Mouse (Mus musculus): Measurements from ENCODE around the gene Pi4ka.
A peak's percentile ranks its signal among the peaks of the same experiment; 100 is the strongest.

The Pi4ka gene

DNA sequence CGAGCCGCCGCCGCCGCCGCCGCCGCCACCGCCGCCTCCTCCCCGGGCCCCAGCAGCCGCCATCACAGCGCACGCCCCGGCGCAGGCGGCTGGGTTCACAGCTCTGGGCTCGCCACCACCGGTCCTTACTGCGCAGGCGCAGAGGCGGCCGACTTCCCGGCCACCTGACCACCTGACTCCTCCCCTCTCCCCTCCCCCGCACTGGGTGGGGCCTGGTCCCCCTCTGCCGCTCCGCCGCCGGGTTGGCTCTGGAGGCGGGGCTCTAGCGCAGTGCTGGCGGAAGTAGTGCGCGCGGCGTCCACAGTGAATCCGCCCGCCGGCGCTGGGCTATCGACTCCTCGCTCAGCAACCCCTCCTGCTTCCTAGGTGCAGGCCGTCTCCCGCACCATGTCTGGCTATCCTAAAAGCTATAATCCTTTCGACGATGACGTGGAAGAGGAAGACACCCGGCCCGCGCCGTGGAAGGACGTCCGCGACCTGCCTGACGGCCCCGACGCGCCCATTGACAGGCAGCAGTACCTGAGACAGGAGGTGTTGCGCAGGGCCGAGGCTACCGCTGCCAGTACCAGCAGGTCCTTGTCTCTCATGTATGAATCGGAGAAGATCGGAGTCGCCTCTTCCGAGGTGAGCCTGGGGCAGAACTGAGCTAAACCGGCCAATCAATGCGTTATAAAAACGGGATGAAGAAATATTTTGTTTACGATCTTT is at the start of gene Pi4ka, which contains the start of gene Snap29:
Gene Pi4ka (minus strand): TSS at position 579 of the 708 bp plus-strand sequence.
Gene Snap29 (plus strand): TSS at position 251 of the 708 bp plus-strand sequence.
- DNase-seq (ENCODE audit: low spot score): peak; percentile 99

DNA sequence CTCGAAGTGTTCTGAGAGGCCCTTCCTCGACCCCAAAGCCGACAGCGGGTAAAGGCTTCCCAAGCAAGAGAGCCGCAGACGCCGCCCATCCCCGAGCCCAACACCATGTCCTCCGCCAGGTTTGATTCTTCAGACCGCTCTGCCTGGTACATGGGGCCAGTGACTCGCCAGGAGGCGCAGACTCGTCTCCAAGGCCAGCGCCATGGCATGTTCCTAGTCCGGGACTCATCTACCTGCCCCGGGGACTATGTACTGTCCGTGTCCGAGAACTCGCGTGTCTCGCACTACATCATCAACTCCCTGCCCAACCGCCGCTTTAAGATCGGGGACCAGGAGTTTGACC is 46.2 kb upstream of the Pi4ka start:
- peak; percentile 61 for DNase-seq (ENCODE audit: low spot score)

DNA sequence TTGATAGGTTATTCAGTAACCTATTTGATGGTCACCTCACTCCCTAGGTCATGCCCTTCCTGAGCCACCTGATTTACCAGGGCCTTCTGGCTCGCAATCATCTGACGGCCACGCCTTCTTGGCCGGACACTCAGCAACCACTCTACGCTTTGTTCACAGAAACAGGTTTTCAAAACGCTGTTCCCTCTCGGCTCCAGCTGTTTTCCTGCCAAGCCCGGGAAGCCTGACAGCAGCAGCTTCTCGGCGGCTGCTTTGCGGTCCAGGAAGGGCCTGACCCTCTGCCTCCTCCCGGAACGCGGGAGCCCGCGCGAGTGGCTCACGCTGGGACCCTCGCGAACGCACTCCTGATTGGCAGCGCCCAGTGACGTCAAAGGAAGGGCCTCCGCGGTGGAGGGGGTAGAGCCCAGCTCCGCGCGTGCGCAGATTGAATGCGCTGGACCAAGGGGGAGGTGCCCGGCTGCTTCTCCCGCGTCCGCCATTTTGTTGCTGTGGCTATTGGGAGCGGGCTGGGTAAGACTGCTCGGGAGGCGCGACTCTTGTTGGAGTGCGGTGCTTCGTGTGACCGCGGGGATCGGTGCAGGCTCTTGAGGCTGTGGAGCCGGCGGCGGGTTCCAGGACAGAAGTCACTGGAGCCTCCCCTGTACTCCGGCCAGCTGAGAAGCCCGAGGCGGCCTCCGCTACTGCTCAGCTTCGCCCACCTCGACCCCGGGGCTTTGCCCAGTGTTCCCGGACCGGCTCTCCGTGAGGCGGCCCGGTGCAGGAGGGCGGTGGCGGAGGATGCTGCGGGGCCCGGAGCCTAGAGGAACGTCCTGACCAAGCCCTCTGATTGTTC is 45.6 kb upstream of the Pi4ka start, which contains the start of gene Crkl:
Gene Crkl (plus strand): TSS at position 447 of the 832 bp plus-strand sequence.
- peak; percentile 98 for DNase-seq (ENCODE audit: low spot score)

DNA sequence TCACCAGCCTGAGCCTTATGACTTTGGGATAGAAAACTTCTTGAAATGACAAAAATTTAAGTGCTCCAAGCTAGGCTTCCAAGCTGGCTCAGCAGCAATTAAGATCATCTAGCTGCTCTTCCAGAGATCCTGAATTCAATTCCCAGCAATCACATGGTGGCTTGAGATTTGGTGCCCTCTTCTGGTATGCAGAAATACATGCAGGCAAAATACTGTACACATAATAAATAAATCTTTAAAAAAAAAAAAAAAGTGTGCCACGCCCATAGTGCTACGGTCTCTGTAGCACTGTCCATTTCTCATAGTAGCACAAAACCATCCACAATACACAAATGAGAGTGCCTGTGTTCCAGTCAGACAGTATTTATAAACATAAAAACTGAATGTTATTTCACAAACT is 26.5 kb upstream of the Pi4ka start:
- no peak for DNase-seq (ENCODE audit: low spot score)

DNA sequence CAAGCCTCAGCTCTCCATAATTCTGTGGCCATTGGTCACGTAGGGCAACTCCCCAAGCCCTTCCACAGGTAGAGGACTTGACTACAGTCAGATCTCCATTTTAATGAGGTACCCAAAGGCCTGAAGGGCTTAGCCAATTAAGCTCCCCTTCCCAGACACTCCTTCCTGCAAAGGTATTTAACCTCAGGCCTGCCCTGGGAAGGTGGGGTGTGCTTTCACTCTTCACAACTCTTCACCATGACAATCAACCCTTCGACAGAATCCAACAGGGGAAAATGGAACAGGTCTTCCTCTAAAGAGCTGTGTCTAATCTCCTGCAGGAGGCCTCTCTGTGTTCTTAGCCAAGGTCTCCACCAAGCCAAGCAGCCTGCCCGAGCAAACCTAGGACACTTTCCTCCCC is 16.9 kb upstream of the Pi4ka start:
- DNase-seq (ENCODE audit: low spot score): no peak

DNA sequence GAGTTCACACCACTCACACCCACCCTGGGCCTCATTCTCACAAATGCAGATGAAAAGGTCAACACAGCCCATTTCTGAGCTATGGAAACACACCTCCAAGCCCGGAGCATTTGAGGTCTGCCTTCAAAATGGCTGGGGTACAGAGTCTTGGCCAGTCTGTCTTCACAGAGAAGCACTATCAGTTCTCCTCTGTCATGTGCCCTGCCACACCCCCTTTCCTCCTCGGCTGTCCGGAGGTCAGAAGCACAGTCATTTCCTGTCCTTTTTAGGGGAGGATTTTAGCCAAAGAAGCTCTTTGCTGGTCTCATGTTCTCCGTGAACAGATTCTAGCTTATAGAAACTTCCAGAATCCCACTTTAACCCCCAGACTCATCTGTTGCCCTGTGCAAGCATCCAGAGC is 4.1 kb upstream of the Pi4ka start:
- peak; percentile 59 for DNase-seq (ENCODE audit: low spot score)

DNA sequence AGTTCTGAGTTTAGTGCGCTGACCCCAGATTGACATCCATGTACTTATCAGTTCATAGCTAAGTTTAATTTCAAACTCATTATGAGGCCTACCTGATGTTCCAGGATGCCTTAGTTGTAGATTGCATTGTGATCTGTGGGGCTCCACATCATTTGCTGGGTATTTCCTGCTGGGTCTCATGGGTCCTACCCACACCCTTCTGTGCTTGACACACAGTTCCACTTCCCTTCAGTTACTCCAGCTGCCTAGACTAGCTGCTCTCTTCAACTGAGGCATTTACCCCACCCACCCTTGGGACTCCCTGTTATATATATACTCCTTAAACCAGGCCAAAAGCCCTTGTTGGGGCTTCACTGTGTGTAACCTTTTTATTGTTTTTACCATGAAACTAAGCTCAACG is 2.9 kb upstream of the Pi4ka start:
- no peak for DNase-seq (ENCODE audit: low spot score)

DNA sequence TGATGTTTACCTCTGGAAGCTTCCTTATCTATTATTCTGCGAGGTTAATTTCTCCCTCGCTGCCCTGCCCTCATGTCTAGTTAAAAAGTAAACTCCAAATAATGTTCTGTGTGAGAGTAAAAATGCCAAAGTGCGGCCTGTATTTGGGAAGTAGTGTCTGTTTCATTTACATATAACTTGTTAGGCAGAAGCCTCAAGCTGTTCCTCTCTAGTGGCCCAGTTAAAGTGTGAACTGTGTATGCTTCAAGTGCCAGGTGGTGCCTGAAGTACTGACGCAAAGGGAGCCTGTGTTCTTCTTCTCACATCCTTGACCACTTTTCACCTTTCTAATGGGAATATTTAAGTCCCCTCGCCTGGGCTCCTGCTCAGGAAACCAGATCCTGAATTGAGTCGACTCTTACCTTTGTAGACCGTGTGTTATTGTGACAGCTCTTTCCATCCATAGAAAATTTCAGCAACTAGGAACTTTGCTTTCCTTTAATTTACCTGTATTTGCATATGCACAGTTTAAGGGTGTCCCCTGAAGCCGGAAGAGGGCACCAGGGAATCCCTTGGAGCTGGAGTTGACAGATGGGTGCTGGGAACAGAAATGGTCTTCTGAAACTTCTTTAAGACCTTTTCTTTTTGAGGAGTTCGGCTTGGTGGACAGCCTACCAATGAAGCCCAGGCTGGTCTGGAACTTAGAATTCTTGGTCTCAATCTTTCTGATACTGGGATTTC is 558 bp upstream of the Pi4ka start:
- DNase-seq (ENCODE audit: low spot score): no peak

DNA sequence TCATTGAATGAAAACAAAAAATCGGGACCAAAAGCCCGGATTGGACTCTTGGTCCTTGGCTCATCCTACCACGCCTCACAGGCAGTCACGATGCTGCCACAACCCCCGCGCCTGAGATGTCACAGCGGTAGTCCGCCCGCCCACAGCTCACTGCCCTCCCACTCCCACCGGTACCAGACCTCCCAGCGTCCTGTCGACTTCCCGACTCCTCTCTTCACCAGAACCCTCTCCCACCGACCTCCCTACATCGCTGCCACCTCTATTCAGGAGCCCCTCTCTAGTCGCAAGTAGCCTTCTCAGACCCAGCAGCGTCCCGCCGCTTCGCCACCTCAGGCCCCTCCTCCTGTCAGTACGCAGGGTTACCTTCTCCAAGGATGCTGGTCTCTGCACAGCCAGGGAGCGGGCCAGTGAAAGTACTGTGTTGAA is 830 bp downstream of the Pi4ka start:
- DNase-seq (ENCODE audit: low spot score): no peak

DNA sequence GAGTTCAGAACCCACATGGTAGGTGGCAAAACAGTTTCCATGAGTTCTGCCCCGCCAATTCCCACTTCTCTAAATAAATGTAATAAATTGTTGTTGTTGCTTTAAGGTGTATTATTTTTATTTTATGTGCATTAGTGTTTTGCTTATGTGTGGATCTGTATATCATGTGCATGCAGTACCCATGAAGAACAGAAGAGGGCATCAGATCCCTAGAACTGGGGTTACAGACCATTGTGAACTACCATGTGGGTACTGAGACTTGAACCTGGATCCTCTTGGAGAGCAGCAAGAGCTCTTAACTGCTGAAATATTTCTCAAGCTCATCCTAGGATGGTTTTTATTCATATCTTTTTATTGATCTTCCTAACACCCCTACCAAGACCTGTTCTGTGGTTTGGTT is 3.3 kb downstream of the Pi4ka start:
- DNase-seq (ENCODE audit: low spot score): peak; percentile 13

DNA sequence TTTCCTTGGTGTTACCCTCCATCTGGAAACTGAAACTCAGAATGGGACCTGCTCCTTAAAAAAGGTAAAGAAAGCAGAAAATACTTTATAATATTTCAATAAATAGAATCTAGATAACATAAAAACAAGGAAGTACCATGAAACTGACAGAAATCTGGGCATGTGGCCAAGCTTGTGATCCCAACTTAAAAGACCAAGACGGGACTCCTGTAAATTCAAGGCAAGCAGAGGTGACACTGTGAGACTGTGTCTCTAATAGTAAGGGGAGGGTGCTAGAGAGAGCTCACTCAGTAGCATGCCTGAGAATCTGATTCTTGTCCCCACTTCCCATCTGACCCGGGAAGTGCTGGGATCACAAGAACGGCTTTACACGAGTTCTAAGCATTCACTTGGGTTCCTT is 13.3 kb downstream of the Pi4ka start:
- DNase-seq (ENCODE audit: low spot score): no peak

DNA sequence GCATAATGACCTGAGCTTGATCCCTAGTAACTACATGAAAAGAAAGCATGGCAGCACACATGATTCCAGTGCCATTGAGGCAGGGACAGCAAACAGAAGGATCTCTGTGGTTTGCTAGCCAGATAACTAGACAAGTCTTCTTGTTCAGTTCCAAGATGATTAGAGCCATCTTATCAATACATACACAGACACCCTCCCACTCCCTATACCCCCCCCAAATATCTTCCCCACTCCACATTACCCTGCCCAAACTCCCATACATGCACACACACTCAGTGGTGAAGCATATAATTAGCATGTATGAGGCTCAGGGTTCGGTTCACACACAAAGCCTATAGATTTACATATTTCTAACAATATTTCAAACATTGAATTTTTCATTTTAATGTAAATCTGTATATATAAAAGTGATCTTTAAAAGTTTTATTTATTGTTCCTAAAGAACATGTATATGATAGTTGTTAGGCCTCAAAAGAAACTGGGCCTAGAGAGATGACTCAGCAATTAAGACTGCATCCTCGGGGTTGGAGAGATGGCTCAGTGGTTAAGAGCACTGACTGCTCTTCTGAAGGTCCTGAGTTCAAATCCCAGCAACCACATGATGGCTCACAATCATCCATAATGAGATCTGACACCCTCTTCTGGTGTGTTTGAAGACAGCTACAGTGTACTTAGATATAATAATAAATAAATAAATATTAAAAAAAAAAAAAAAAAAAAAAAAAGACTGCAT is 22.4 kb downstream of the Pi4ka start:
- no peak for DNase-seq (ENCODE audit: low spot score)

DNA sequence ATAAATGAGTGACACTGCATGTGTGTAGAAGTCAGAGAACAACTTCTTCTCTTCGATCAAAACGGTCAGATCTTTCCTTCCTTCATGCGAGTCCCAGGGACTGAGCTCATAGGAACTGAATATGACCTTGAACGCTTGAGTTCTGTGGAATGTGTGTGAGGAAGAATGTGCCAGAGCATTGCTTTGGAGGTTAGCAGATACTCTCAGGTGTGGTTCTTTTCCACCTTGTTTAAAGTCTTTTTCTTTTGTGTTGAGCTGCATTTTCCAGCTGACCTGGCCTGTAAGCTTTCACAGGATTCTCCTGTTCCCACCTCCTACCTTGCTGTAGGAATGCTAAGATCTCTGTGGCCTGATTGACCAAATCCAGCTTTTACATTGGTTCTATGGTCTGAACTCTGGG is 23.8 kb downstream of the Pi4ka start:
- DNase-seq (ENCODE audit: low spot score): no peak

DNA sequence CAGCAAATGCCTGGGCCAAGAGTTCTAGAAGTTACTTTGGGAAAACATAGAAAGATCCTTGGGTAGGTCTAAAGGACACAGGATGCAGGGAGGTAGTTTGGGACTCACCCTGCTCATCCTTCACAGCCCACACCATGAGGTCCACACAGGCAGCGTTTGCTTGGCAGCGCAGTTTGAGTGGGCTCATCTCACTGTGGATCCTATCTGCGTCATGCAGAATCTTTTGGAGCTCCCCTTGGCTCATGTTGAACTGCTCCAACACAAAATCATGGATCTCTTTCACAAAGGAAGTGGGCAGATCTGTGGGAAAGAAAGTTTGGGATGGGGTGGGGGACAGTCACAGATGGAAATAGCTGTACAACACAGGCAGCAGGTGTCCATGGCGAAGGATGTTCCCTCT is 47.3 kb downstream of the Pi4ka start:
- DNase-seq (ENCODE audit: low spot score): no peak

DNA sequence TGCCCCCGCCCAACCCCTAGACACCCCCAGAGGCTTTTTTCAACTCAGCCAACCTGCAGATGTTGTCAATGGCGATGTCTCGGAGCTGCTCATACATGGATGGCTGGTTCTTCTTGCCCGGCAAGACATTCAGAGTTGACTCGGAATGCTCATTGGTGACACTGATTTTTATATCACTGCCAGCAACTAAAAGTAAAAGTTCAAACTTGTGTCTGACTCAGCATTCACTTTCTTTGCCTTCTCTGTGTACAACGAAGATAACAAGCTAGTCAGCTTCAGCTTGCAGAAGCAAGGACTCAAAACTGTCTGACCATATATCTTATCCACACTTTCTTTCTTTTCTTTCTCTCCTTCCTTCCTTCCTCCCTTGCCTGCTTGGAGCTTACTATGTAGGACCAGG is 50.1 kb downstream of the Pi4ka start:
- no peak for DNase-seq (ENCODE audit: low spot score)

DNA sequence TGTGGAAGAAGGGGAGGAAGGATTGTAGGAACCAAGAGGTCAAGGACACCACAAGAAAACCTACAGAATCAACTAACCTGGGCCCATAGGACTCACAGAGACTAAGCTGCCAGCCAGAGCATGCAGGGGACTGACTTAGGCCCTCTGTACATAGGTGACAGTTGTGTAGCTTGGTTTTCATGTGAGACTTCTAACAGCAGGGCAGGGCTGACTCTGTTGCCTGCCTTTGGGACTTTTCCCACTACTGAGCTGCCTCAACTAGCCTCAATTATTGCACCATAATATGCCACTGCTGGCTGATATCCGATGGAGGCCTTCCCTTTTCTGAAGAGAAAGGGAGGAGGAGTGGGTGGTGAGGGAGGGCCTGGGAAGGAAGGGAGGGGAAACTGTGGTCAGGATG is 59.3 kb downstream of the Pi4ka start:
- no peak for DNase-seq (ENCODE audit: low spot score)

DNA sequence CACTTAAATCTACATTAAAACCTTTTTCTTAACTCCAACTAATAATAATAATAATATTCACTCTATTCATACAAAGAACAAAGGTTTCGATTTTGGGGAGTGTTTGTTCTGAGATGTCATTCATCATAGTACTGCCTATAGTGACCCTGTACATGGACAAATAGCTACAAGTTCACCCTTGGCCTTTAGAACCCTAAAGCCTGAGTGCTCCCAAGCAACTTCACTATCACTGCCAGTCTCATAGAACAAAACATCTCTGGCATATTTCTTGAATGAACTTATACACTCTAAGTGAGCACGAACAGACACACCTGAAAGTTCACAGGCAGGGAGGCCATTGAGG is 60.3 kb downstream of the Pi4ka start:
- no peak for DNase-seq (ENCODE audit: low spot score)

DNA sequence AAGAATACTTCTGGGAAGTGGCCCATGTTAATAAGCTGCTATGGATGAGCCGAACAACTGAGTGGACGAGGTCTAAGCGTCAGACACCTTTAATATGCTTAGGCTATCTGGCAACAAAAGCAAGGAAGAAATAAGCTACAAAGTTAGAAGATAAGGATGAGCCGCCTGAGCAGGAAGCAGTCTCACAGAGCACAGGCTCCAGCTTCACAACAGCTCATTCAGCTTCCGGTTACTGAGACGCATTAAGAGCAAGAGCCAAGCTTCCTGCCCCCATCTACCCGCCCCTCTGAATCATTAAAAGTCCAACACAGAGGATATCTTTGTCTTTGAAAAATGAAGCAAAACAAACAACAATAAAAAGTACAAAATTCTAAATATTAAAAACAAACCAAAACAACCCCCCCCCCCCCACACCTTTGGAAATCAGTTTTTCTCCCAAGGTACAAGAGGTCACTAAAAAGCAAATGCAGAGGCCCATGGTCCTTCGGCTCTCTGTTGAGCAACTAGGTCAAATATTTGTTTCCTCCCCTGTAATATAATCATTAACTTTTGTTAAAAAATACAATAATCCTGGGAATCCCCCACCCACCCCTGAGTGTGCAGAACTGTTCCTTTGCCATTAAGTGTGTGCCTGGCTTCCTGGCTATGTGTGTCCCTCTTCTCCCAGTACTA is 60.8 kb downstream of the Pi4ka start:
- DNase-seq (ENCODE audit: low spot score): peak; percentile 81

DNA sequence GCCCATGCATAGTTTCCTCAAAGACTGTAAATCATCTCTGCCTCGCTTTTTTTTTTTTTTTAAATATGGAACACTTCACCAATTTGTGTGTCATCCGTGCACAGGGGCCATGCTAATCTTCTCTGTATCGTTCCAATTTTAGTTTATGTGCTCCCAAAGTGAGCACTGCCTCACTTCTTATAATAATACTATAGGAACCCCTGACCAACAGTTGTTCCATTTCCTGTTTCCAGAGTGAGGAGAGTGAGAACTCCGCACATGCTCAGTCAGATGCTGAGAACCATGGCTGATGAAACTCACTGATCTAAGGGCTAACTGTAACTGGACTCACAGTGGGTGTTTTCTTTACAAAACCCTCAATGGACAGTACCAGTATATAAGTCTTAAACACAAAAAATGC is 64.3 kb downstream of the Pi4ka start:
- DNase-seq (ENCODE audit: low spot score): no peak

DNA sequence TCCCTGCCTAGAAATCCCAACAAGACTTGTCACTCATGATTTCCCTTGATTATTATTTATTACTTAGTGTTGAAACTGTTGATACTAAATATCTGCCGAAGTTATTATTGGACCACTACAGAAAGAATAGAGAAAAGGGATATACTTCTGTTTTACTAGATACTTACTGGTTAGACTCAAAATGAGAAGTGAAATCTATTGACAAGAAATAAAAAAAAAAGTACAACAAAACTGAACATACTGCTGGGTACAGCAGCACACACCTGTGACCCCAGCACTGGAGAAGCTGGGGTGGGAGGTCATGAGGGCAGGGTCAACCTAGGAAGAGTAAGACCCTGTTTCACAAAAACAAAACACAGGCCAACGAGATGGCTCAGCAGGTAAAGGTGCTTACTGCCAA is 65.4 kb downstream of the Pi4ka start:
- DNase-seq (ENCODE audit: low spot score): no peak

DNA sequence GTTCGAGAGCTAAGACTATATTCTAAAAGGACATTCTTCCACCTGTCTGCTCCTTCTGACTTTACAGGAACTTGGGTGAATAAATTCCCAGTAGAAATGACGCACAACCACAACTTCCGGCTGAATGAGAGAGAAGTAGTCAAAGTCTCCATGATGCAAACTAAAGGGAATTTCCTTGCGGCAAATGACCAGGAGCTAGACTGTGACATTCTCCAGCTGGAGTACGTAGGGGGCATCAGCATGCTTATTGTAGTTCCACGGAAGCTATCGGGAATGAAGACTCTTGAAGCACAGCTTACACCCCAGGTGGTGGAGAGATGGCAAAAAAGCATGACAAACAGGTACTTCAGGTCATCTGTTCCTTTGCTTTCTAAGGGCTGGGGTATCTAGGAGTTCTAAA is 66.4 kb downstream of the Pi4ka start:
- DNase-seq (ENCODE audit: low spot score): no peak

DNA sequence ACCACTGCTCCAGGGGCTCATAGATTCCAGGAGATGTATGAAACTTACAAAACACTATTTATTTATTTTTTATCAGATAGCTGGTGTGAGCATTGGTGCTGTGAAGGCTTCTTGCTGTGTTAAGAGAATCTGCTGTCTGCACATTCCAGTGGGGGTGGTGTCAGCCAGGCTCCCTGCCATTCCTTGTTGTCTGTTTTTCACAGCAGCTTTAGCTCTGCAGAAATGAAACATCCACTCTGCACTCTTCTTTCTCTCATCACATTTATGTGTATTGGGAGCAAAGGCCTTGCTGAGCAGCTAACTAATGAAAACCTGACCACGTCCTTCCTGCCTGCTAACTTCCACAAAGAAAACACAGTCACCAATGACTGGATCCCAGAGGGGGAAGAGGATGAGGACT is 70.0 kb downstream of the Pi4ka start:
- DNase-seq (ENCODE audit: low spot score): peak; percentile 64

All from yolk sac, embryonic 10.5 days (tissue).